Mouse (Mus musculus) MEL (cell line): ENCODE results near the gene Rab11fip4. TPM values are rescaled to one million over a fixed set of nuclear protein-coding genes. Genes with fewer than 3 reads are reported as not detected.

ENCODE experiments used
- DNase-seq: peaks from one replicate; pipeline ENCODE4 v3.0.0; 2011; ENCODE audit warnings: low read depth, low spot score
- H3K27ac ChIP-seq: 2 replicates; pipeline ENCODE4 v1.5.1; 2012; ENCODE audit warnings: low read depth, mild to moderate bottlenecking, control low read depth, low read length, moderate library complexity; ENCODE audit not compliant: control insufficient read depth
- H3K27me3 ChIP-seq, 2 experiments: fragments of 150-350 bp in 1 of 2; sonication (generic) in 1 of 2; 2 replicates each; pipeline ENCODE4 v1.6.1; 2012; ENCODE audit warnings: low read length in 2 of 2, mild to moderate bottlenecking in 2 of 2, improper control_type of control experiment in 1 of 2, moderate library complexity in 1 of 2; ENCODE audit not compliant: insufficient read depth in 2 of 2, control insufficient read depth in 1 of 2
- H3K36me3 ChIP-seq, 2 experiments: 2 replicates each; pipeline ENCODE4 v1.6.1; 2012 to 2014; ENCODE audit warnings: low read length in 2 of 2, improper control_type of control experiment in 1 of 2, inconsistent platforms in 1 of 2, mild to moderate bottlenecking in 1 of 2; ENCODE audit not compliant: insufficient read depth in 2 of 2, control insufficient read depth in 1 of 2
- H3K4me1 ChIP-seq, 2 experiments: fragments of 150-350 bp in 1 of 2; sonication (generic) in 1 of 2; 2 replicates each; pipeline ENCODE4 v1.6.1; 2012; ENCODE audit warnings: low read length in 2 of 2, improper control_type of control experiment in 1 of 2, mild to moderate bottlenecking in 1 of 2; ENCODE audit not compliant: insufficient read depth in 2 of 2, control insufficient read depth in 1 of 2
- H3K4me3 ChIP-seq, 2 experiments: fragments of 150-350 bp in 1 of 2; sonication (generic) in 1 of 2; 2 replicates each; pipeline ENCODE4 v1.5.1; 2012; ENCODE audit warnings: low read depth in 2 of 2, low read length in 2 of 2, mild to moderate bottlenecking in 2 of 2, moderate library complexity in 2 of 2, control low read depth in 1 of 2, improper control_type of control experiment in 1 of 2; ENCODE audit not compliant: control insufficient read depth in 1 of 2, insufficient read depth in 1 of 2
- H3K79me2 ChIP-seq: 2 replicates; pipeline ENCODE4 v1.6.1; 2012; ENCODE audit warnings: mild to moderate bottlenecking, low read length, moderate library complexity; ENCODE audit not compliant: control insufficient read depth, poor library complexity, insufficient read depth
- H3K9ac ChIP-seq: 2 replicates; pipeline ENCODE4 v1.6.1; 2012; ENCODE audit warnings: low read depth, mild to moderate bottlenecking, control low read depth, low read length, moderate library complexity; ENCODE audit not compliant: control insufficient read depth, poor library complexity, severe bottlenecking
- H3K9me3 ChIP-seq: fragments of 150-350 bp; sonication (generic); replicated peaks from 2 replicates; pipeline ENCODE4 v1.6.1; 2012; ENCODE audit warnings: mild to moderate bottlenecking, low read length, improper control_type of control experiment, moderate library complexity; ENCODE audit not compliant: insufficient read depth
- CTCF ChIP-seq, 3 experiments: IDR thresholded peaks in 2 of 3; conservative IDR thresholded peaks in 1 of 3; 2 replicates each; pipeline ENCODE4 v1.5.1; 2011 to 2012; ENCODE audit warnings: low read length in 3 of 3, low read depth in 2 of 3, mild to moderate bottlenecking in 2 of 3, improper control_type of control experiment in 1 of 3, inconsistent platforms in 1 of 3, mixed read lengths in 1 of 3, moderate library complexity in 1 of 3; ENCODE audit not compliant: control insufficient read depth in 1 of 3, insufficient read depth in 1 of 3, poor library complexity in 1 of 3, severe bottlenecking in 1 of 3
- ELF1 ChIP-seq: IDR thresholded peaks from 2 replicates; pipeline ENCODE4 v1.6.1; 2014; ENCODE audit warnings: low read depth, mild to moderate bottlenecking, inconsistent platforms, low read length, improper control_type of control experiment, moderate library complexity
- EP300 ChIP-seq, 2 experiments: IDR thresholded peaks; 2 replicates each; pipeline ENCODE4 v1.6.1; 2011; ENCODE audit warnings: improper control_type of control experiment in 2 of 2, low read length in 2 of 2, low read depth in 1 of 2, mild to moderate bottlenecking in 1 of 2
- ETS1 ChIP-seq: IDR thresholded peaks from 2 replicates; pipeline ENCODE4 v1.6.1; 2012; ENCODE audit warnings: low read depth, mild to moderate bottlenecking, inconsistent platforms, low read length, improper control_type of control experiment, moderate library complexity
- GATA1 ChIP-seq: IDR thresholded peaks from 2 replicates; pipeline ENCODE4 v1.6.1; 2011; ENCODE audit warnings: low read depth, low read length, improper control_type of control experiment
- MAFK ChIP-seq: IDR thresholded peaks from 2 replicates; pipeline ENCODE4 v1.6.1; 2011; ENCODE audit warnings: low read depth, mild to moderate bottlenecking, low read length, improper control_type of control experiment, borderline replicate concordance
- MAX ChIP-seq: IDR thresholded peaks from 2 replicates; pipeline ENCODE4 v1.6.1; 2011; ENCODE audit warnings: low read length, improper control_type of control experiment
- MAZ ChIP-seq: IDR thresholded peaks from 2 replicates; pipeline ENCODE4 v1.6.1; 2012; ENCODE audit warnings: low read depth, mild to moderate bottlenecking, inconsistent platforms, low read length, improper control_type of control experiment
- MEF2A ChIP-seq: IDR thresholded peaks from 2 replicates; pipeline ENCODE4 v1.6.1; 2014; ENCODE audit warnings: low read depth, mild to moderate bottlenecking, inconsistent platforms, low read length, improper control_type of control experiment; ENCODE audit not compliant: poor library complexity, insufficient replicate concordance, severe bottlenecking; ENCODE audit errors: extremely low read depth
- MXI1 ChIP-seq: IDR thresholded peaks from 2 replicates; pipeline ENCODE4 v1.6.1; 2011; ENCODE audit warnings: mild to moderate bottlenecking, low read depth, low read length, improper control_type of control experiment
- MYC ChIP-seq: IDR thresholded peaks from 2 replicates; pipeline ENCODE4 v1.6.1; 2011; ENCODE audit warnings: low read depth, mild to moderate bottlenecking, low read length, improper control_type of control experiment, moderate library complexity
- RAD21 ChIP-seq: IDR thresholded peaks from 2 replicates; pipeline ENCODE4 v1.6.1; 2011; ENCODE audit warnings: mild to moderate bottlenecking, low read depth, low read length, improper control_type of control experiment
- SMC3 ChIP-seq: IDR thresholded peaks from 2 replicates; pipeline ENCODE4 v1.6.1; 2011; ENCODE audit warnings: low read depth, low read length, improper control_type of control experiment
- TBP ChIP-seq: IDR thresholded peaks from 2 replicates; pipeline ENCODE4 v1.8.0; 2011; ENCODE audit warnings: low read depth, low read length, improper control_type of control experiment
- USF1 ChIP-seq: IDR thresholded peaks from 2 replicates; pipeline ENCODE4 v1.6.1; 2014; ENCODE audit warnings: low read depth, mild to moderate bottlenecking, inconsistent platforms, low read length, improper control_type of control experiment, moderate library complexity
- USF2 ChIP-seq, 2 experiments: IDR thresholded peaks; 2 replicates each; pipeline ENCODE4 v1.6.1; 2011 to 2012; ENCODE audit warnings: improper control_type of control experiment in 2 of 2, low read length in 2 of 2, borderline replicate concordance in 1 of 2, inconsistent platforms in 1 of 2, low read depth in 1 of 2, mild to moderate bottlenecking in 1 of 2; ENCODE audit not compliant: insufficient read depth in 1 of 2
- ZC3H11A ChIP-seq: IDR thresholded peaks from 2 replicates; pipeline ENCODE4 v1.6.1; 2012; ENCODE audit warnings: low read depth, mild to moderate bottlenecking, inconsistent platforms, low read length, improper control_type of control experiment
- ZMIZ1 ChIP-seq: IDR thresholded peaks from 2 replicates; pipeline ENCODE4 v1.6.1; 2012; ENCODE audit warnings: low read depth, mild to moderate bottlenecking, inconsistent platforms, low read length, improper control_type of control experiment, moderate library complexity
- polyA plus RNA-seq, 2 experiments: library from polyadenylated mRNA; stranded (reverse) in 1 of 2; unstranded in 1 of 2; fragments of >175 nt in 1 of 2; fragments of >200 nt in 1 of 2; gene quantifications; 2 replicates each; pipeline versions ENCODE4 v1.2.1 to v1.2.4; 2012; ENCODE audit warnings: low replicate concordance in 2 of 2, low read depth in 1 of 2; ENCODE audit not compliant: insufficient read length in 2 of 2, insufficient read depth in 1 of 2, missing spikeins in 1 of 2
- total RNA-seq: library from RNA; depleted of rRNA; stranded (reverse); fragments of 300-350 nt; gene quantifications from 2 replicates; pipeline ENCODE4 v1.2.3, GENCODE M21; 2012

The Rab11fip4 gene
- total and polyA plus RNA-seq, 3 experiments, result under 0.01 to 0.03 TPM; not detected in 1

- TF ChIP-seq ELF1 (no peak), USF2 (IDR thresholded peaks at IDR 0.05; ENCODE audit: borderline replicate concordance in 1 of 2, insufficient read depth in 1 of 2, low read depth in 1 of 2, low read length in 2 of 2) (no peak), ETS1 (no peak), SMC3 (peak; percentile 76), MAX (no peak), TBP (no peak), MXI1 (no peak), GATA1 (no peak), ZMIZ1 (no peak), MEF2A (no peak), ZC3H11A (peak; percentile 62)
Measured at GRCm38 (mm10) chr11:79624801-79625302, 33.8 kb downstream of the Rab11fip4 start (continued).

- no peak overlapping the region for H3K4me3 ChIP-seq
- no peaks in the 10 kb centered on the region for H3K27me3 ChIP-seq
- no peak overlapping the region for H3K9ac ChIP-seq
- H3K4me1 ChIP-seq, result peaks cover 11 to 15% of the 10 kb centered on the region in 2 experiments
- peak; percentile 72 for DNase-seq
- no peak overlapping the region for H3K27ac ChIP-seq
- H3K79me2 ChIP-seq, result no peaks in the 10 kb centered on the region
- TF ChIP-seq MAFK, result no peak
- TF ChIP-seq USF2 (IDR thresholded peaks at IDR 0.05; ENCODE audit: borderline replicate concordance in 1 of 2, insufficient read depth in 1 of 2, low read depth in 1 of 2, low read length in 2 of 2), result no peak
- TF ChIP-seq EP300 (IDR thresholded peaks at IDR 0.05; ENCODE audit: low read depth in 1 of 2, low read length in 2 of 2), result no peak
- TF ChIP-seq RAD21, result peak; percentile 84
- TF ChIP-seq CTCF (IDR thresholded peaks at IDR 0.05 in 2 of 3, conservative IDR thresholded peaks at IDR 0.05 in 1 of 3; ENCODE audit: control insufficient read depth in 1 of 3, insufficient read depth in 1 of 3, low read depth in 2 of 3, low read length in 3 of 3, poor library complexity in 1 of 3, severe bottlenecking in 1 of 3), result peak; percentile 42 to 83 (median 64)
- no peak for TF ChIP-seq USF1
- TF ChIP-seq MYC, result no peak
- TF ChIP-seq TBP, result no peak
- TF ChIP-seq SMC3, result peak; percentile 89
- no peak for TF ChIP-seq GATA1
- no peak for TF ChIP-seq MAZ
- peak; percentile 83 for TF ChIP-seq ZC3H11A
- peaks cover 0 to 9% of the 10 kb centered on the region in 2 experiments; a peak in 2 of 4 replicates for H3K36me3 ChIP-seq
- no peaks in the 10 kb centered on the region for H3K9me3 ChIP-seq
Measured at GRCm38 (mm10) chr11:79628716-79629115, 37.7 kb downstream of the Rab11fip4 start.
